Mouse (Mus musculus): ENCODE data around the gene Fam124a. TPM values are rescaled to one million over a fixed set of nuclear protein-coding genes. Genes with fewer than 3 reads are reported as not detected.

The Fam124a gene
- total RNA-seq, 2 experiments from 2014 or later = 25.4 TPM

DNA sequence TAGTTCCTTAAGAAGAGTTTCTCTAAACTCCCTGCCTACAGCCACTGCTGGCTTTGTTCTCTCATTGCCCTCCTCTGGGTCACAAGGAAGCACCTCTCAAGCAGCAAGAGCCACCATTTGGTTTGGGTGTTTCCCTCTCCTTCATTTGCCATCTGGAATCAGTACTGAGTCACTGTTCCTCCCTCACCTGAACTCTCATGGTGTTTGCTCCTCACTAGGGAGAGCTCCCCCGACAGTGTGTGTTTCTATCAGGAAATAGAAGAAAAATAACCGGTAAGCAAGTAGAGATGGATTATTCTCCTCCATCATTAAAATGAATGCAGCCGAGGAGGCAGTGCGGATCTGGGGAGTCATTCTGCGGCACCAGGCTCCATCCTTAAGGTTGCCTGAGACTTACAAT, 13.9 kb downstream of the Fam124a start:
- DNase-seq (ENCODE audit: low spot score in 2 of 2) = no peak
- intact Hi-C loops (cut with DNase I) = no loop called here

- DNase-seq (ENCODE audit: low spot score in 2 of 2) = no peak
- intact Hi-C loops (cut with DNase I) = no loop called here
These were observed 14.8 kb downstream of the Fam124a start for GRCm38 (mm10) chr14:62570299-62570698.

DNA sequence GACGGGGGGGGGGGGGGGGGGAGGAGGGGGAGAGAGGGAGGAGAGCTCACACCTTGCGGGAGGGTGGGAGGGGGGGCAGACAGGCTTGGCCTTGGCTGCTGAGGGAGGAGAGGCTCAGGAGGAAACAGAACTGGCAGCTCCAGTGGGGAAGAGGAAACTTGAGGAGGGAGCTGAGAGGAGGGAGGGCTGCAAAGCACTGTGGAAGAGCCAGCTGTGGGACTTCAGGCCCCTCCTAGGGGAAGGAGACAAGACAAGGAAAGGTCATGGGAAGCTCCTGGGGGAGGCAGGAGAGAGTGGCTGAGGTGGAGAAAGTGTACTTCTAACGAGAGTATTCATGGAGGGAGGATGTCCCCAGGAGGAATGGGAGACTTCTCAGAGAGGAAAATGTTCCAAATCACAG, 17.9 kb downstream of the Fam124a start:
- DNase-seq (ENCODE audit: low spot score in 2 of 2) = no peak
- intact Hi-C loops (cut with DNase I) = no loop called here

DNA sequence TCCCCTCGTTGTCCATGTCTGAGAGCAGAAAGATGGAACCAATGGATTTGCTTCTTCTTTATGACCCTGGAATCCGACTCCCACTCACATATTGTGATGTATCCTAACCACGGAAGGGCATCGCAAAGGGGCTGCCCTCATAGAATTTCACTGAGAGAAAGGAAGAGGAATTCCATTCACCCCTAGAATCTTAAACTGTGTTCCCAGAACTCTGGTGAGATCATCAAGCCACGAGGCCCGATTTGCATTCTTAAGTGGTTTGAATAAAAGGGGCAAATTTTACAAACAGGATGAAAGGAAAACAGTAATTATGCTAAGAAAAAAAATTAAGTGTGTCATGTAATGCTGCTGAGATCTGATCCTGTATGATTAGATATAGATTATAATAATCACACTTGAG, 19.4 kb downstream of the Fam124a start:
- intact Hi-C loops (cut with DNase I) = no loop called here

GRCm38 (mm10) chr14:62575862-62576261, 20.3 kb downstream of the Fam124a start:
- intact Hi-C loops (cut with DNase I) = no loop called here
- peak; percentile 26 to 63 for DNase-seq (ENCODE audit: low spot score in 2 of 2)

More for the DNA sequence above, 19.4 kb downstream of the Fam124a start:
- DNase-seq (ENCODE audit: low spot score in 2 of 2) = no peak

- intact Hi-C loops (cut with DNase I) = no loop called here
- no peak for DNase-seq (ENCODE audit: low spot score in 2 of 2)
These were observed 25.4 kb downstream of the Fam124a start for GRCm38 (mm10) chr14:62580945-62581344.

GRCm38 (mm10) chr14:62581768-62582167, 26.2 kb downstream of the Fam124a start:
- no peak for DNase-seq (ENCODE audit: low spot score in 2 of 2)
- intact Hi-C loops (cut with DNase I) = no loop called here

DNA sequence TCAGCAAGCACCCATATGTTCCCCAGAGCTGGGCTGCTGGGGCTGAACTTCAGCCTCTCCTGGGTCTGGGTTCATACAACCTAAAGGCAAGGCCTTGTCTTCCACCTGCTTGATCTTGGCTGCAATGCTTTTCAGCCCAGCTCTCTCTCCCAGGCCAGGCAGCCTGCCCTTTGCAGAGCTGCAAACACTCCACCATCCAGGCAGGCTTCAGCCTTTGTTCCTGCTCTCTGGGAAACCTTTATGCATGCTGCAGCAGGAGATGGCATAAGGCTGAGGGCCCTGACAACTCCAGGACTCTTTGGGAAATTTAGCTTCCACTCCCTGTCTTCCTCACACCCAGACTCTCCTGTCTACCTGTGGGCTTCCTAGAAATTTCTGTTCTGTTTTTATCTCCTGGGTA, 29.1 kb downstream of the Fam124a start:
- intact Hi-C loops (cut with DNase I) = no loop called here
- no peak for DNase-seq (ENCODE audit: low spot score in 2 of 2)

DNA sequence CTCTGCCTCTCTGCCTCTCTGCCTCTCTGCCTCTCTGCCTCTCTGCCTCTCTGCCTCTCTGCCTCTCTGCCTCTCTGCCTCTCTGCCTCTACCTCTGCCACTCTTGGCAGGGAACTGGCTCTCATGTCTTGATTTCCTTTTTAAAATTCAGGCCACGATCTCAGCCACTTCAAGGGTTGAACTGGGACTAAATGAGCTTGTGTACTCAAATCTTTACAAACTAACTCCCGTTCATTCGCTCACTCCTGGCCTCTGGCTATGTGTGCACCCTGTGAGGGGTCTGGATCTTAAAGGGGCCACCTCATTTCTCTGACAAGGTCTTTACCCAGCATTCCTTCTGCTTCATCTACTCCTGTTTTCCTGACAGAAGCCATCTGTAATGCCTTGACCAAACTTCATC, 29.8 kb downstream of the Fam124a start:
- peak in 1 of 2 experiments; percentile 48 for DNase-seq (ENCODE audit: low spot score in 2 of 2)
- intact Hi-C loops (cut with DNase I) = no loop called here

GRCm38 (mm10) chr14:62600109-62600522, 44.6 kb downstream of the Fam124a start:
- intact Hi-C loops (cut with DNase I) = no loop called here
- no peak for DNase-seq (ENCODE audit: low spot score in 2 of 2)

DNA sequence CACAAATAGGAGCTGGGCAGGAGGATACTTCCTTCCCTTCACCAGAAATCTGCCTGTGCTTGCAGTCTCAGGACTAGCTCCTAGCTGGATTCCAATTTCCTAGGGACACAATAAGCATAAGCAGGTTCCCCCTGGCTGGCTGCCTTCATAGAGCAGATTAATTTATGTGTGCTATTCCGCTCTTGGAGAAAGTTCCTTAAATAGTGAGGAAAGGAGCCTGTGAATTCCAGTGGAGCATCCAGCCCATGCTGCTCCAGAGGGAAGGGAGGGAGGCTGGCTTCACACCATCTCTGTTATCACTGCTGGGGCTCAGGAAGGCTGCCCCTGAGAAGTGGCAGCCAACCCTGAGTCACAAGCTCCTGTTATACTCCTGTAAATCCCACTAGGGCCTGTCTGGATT, 46.7 kb downstream of the Fam124a start:
- intact Hi-C loops (cut with DNase I) = no loop called here

DNA sequence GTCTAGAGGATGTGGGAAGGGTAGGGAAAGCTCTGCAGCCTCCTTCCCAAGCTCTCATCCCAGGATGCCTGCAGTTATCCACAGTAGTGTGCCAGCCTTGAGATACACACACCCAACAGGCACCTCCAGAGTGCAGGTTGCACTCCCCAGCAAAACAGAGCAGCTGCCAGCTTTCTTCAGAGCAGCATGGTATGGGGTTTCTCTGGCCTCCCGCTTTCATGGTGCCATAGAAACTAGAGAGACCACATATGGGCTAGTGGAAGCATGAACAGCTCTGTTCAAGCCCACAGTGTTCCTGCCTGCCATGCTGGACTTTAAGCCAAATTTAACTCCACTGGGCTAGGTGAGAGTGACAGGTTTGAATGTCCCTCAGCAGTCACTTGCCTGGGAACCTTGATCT, 47.3 kb downstream of the Fam124a start:
- no peak for DNase-seq (ENCODE audit: low spot score in 2 of 2)
- intact Hi-C loops (cut with DNase I) = no loop called here

More for the DNA sequence above, 46.7 kb downstream of the Fam124a start:
- peak; percentile 25 to 76 for DNase-seq (ENCODE audit: low spot score in 2 of 2)

- DNase-seq (ENCODE audit: low spot score in 2 of 2) = peak in 1 of 2 experiments; percentile 45
- intact Hi-C loops (cut with DNase I) = loop anchor here (2.0 kb wide), 2 partner anchors 53 to 117 kb away; partner anchors contain the start of gene Fam124a
These were observed 52.3 kb downstream of the Fam124a start for GRCm38 (mm10) chr14:62607791-62608196.

GRCm38 (mm10) chr14:62609904-62610303, 54.4 kb downstream of the Fam124a start:
- intact Hi-C loops (cut with DNase I) = loop anchor here (2.0 kb wide), 2 partner anchors 55 to 119 kb away; partner anchors contain the start of gene Fam124a
- DNase-seq (ENCODE audit: low spot score in 2 of 2) = peak in 1 of 2 experiments; percentile 58

DNA sequence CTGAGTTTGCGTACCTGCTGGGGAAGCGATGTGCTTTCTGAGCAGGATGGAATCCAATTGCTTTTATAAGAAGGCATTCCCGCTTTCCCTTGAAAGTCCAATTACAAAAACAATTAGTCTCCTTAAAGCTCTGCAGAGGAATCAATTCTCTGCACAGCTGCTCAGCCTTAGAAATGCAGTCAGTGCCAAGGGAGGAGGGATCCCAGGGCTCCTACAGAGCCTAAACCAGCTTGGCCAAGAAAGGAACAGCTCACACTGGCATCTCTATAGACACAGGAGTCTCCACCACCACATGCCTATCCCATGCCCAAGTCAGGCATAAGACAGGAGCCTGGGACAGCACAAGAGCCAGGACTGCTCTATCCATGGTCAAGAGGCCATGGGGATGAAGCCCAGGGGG, 66.9 kb downstream of the Fam124a start:
- DNase-seq (ENCODE audit: low spot score in 2 of 2) = peak in 1 of 2 experiments; percentile 74
- intact Hi-C loops (cut with DNase I) = no loop called here

DNA sequence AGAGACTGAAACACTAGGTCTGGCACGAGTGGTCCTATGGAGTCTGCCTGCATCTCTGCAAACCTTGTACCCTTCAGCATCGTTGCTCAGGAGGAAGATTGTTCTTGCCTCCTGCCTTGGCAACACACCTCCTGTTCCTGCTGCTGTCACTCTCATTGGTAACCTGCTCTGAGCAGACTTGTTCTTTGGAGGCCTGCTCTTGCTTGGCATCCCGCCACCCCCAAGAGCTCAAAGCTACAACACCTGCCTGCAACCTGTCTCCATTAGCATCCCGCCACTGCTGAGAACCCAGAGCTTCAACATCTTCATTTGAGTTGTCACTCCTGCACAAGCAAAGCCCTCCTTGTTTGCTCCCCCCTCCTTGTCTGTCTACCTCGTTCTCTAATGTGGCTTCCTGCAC, 72.4 kb downstream of the Fam124a start:
- DNase-seq (ENCODE audit: low spot score in 2 of 2) = no peak
- intact Hi-C loops (cut with DNase I) = no loop called here

DNA sequence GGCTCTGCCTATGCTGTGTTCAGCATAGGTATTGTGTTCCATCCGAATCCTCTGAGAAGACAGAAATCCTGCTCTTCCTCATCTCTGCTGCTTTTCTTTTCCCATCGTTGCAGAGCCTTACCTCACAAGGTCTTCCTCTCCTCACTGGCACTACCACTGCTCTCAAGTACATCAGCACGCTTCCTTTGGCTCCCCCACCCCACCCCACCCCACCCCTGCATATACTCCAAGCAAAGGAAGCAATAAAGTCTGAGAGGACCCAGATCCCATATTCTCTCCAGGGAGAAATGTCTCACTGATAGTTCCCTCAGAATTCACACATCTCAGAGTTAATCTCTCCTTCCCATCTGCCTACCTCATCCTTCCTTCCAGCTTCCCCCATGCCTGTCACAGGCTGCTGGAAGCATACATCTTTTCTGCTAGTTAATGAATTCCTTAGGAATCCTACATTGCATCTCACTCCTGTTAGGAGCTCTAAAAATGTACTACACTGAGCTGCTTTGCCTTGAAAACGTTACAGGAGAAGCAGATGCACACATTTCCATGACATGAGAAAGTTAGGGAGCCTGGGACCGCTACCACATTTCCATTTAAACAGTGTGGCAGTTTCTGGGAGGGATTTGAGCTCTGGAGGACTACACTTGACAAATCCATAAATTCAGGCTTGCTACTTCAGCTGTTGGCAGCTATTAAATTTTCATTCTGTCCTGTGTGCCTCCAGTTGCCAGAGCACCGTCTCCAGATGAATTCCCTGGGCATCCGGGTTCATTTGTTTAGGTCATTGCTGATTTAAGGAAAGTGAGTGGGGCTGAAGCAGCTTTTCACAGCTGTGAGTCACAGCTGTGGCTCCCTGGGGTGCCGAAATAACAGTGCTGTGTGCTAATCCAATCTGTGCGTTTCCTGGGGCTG, 82.2 kb downstream of the Fam124a start:
- DNase-seq (ENCODE audit: low spot score in 2 of 2) = peak; percentile 42 to 88
- intact Hi-C loops (cut with DNase I) = loop anchor here (10.0 kb wide), 1 partner anchor 197 kb away; the partner anchor contains the start of gene Wdfy2

GRCm38 (mm10) chr14:62638345-62638702, 82.8 kb downstream of the Fam124a start:
- no peak for DNase-seq (ENCODE audit: low spot score in 2 of 2)
- intact Hi-C loops (cut with DNase I) = loop anchor here (10.0 kb wide), 1 partner anchor 196 kb away; the partner anchor contains the start of gene Wdfy2

- peak in 1 of 2 experiments; percentile 57 for DNase-seq (ENCODE audit: low spot score in 2 of 2)
- intact Hi-C loops (cut with DNase I) = loop anchor here (10.0 kb wide), 1 partner anchor 196 kb away; the partner anchor contains the start of gene Wdfy2
These were observed 83.6 kb downstream of the Fam124a start for GRCm38 (mm10) chr14:62639111-62639510.

DNA sequence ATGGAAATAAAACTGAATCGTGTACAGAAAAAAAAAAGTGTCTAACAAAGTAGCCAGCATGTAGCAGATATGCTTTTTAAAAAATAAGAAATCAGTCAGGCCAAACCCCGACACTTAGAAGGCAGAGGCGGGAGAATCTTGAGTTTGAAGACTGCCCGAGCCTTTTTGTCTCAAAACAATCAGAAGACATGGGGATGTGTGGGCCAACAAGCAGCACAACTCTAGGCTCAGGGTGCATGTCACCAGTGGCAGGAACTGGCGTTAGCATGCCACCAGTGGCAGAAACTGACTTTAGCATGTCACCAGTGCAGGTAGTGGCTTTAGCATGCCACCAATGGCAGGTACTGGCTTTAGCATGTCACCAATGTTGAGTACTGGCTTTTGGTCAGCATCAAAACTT, 84.0 kb downstream of the Fam124a start:
- intact Hi-C loops (cut with DNase I) = loop anchor here (10.0 kb wide), 1 partner anchor 195 kb away; the partner anchor contains the start of gene Wdfy2
- DNase-seq (ENCODE audit: low spot score in 2 of 2) = no peak

DNA sequence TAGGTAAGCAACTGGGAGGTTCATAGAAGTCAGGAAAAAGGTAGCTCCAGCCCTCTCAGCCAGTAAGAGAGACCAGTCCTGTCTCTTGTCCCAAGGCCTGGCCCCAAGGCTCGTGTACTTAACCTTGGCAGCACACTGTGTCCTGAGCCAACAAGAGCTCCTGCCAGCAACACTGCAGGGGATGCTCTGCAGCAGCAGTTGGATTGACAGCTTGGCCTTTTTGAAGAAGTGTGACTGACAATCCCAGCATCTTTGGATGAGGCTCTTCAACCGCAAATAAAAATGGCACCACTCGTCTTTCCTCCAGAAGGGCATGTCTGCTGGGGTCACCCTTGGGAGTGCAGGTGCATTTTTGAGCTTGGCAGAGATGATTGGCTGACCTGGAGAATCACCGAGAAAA, 84.9 kb downstream of the Fam124a start:
- intact Hi-C loops (cut with DNase I) = no loop called here
- DNase-seq (ENCODE audit: low spot score in 2 of 2) = no peak

Data from left cerebral cortex, postnatal 25 days (tissue).